Mouse (Mus musculus) embryonic facial prominence, embryonic 14.5 days (tissue): Measurements from ENCODE around the gene Lpcat2. TPM values are rescaled to one million over a fixed set of nuclear protein-coding genes. Genes with fewer than 3 reads are reported as not detected.

Source experiments
- ATAC-seq: fragments of 200-750 bp; cut with Nextera tagmentation; 2 replicates; pipeline ENCODE4 v1.8.0; 2017; ENCODE audit warnings: low read depth, moderate number of reproducible peaks, moderate TSS enrichment
- DNase-seq: peaks from one replicate; pipeline ENCODE4 v3.0.0-alpha.2; 2015; ENCODE audit warnings: low spot score
- H3K27ac ChIP-seq: fragments of 300-500 bp; sonication (generic); replicated peaks from 2 replicates; pipeline ENCODE4 v1.5.1; 2014; ENCODE audit warnings: low read depth, mild to moderate bottlenecking, low read length, moderate library complexity
- H3K27me3 ChIP-seq: fragments of 300-500 bp; sonication (generic); replicated peaks from 2 replicates; pipeline ENCODE4 v1.6.1; 2014; ENCODE audit warnings: low read length; ENCODE audit not compliant: control insufficient read depth, insufficient read depth
- H3K36me3 ChIP-seq: fragments of 300-500 bp; sonication (generic); 2 replicates; pipeline ENCODE4 v1.6.1; 2014; ENCODE audit warnings: low read length, mixed read lengths; ENCODE audit not compliant: control insufficient read depth, insufficient read depth
- H3K4me1 ChIP-seq: fragments of 300-500 bp; sonication (generic); 2 replicates; pipeline ENCODE4 v1.6.1; 2014; ENCODE audit warnings: antibody characterized with exemption, low read length; ENCODE audit not compliant: control insufficient read depth, insufficient read depth
- H3K4me2 ChIP-seq: fragments of 300-500 bp; sonication (generic); 2 replicates; pipeline ENCODE4 v1.6.1; 2014; ENCODE audit warnings: low read depth, mild to moderate bottlenecking, low read length, moderate library complexity, mixed read lengths
- H3K4me3 ChIP-seq: fragments of 300-500 bp; sonication (generic); 2 replicates; pipeline ENCODE4 v1.5.1; 2014; ENCODE audit warnings: low read depth, mild to moderate bottlenecking, low read length
- H3K9ac ChIP-seq: fragments of 300-500 bp; sonication (generic); 2 replicates; pipeline ENCODE4 v1.6.1; 2014; ENCODE audit warnings: low read depth, mild to moderate bottlenecking, low read length, moderate library complexity, mixed read lengths
- H3K9me3 ChIP-seq: fragments of 300-500 bp; sonication (generic); 2 replicates; pipeline ENCODE4 v1.6.1; 2016; ENCODE audit warnings: low read length; ENCODE audit not compliant: control insufficient read depth
- WGBS: fragments of 180-500 bp; shearing (Covaris S2); extraction: QIAGEN DNeasy Blood & Tissue Kit; methylation state at CpG from one replicate; pipeline ENCODE4 v1.1.7; 2014; 5-methylcytosine and 5-hydroxymethylcytosine counted together
- polyA plus RNA-seq: library from polyadenylated mRNA; unstranded; fragments of >200 nt; fragmentation: Nextera tagmentation; extraction: Ambion mirVana; gene quantifications from 2 replicates; pipeline ENCODE4 v1.2.1, GENCODE M21; 2014

The Lpcat2 gene
- 10.2 and 14.1 TPM in 2 replicates for polyA plus RNA-seq

- H3K9ac ChIP-seq: peak within 1 kb of the TSS; percentile 79
- WGBS: 3% methylated on average over 27 of the region's 50 CpGs
- peak within 1 kb of the TSS; percentile 24; the same call in 1 of the 2 replicates for H3K27ac ChIP-seq
- H3K4me3 ChIP-seq: peak within 1 kb of the TSS; percentile 69
- peak; percentile 60 for ATAC-seq
- peak; percentile 88 for DNase-seq
- H3K36me3 ChIP-seq: peaks cover 28% of the 10 kb centered on the region
- H3K9me3 ChIP-seq: no peaks in the 10 kb centered on the region
- H3K4me1 ChIP-seq: peaks cover 9% of the 10 kb centered on the region; the same call in 1 of the 2 replicates
- peak within 1 kb of the TSS; percentile 88 for H3K4me2 ChIP-seq
- H3K27me3 ChIP-seq: no peaks in the 10 kb centered on the region
Observed at GRCm38 (mm10) chr8:92855171-92855894, at the start of gene Lpcat2. Gene Lpcat2 (plus strand): TSS chr8:92855339.

- no peak overlapping the region for H3K27ac ChIP-seq
- 80% methylated on average over 2 of the region's 2 CpGs for WGBS
- no peak overlapping the region for H3K4me3 ChIP-seq
- no peaks in the 10 kb centered on the region for H3K36me3 ChIP-seq
- no peak for ATAC-seq
- H3K4me2 ChIP-seq: no peak overlapping the region
- DNase-seq: no peak
- no peaks in the 10 kb centered on the region for H3K9me3 ChIP-seq
- no peak overlapping the region for H3K9ac ChIP-seq
- no peaks in the 10 kb centered on the region for H3K4me1 ChIP-seq
- H3K27me3 ChIP-seq: no peaks in the 10 kb centered on the region
Observed at GRCm38 (mm10) chr8:92812773-92813172, 42.4 kb upstream of the Lpcat2 start.

- no peak overlapping the region for H3K4me3 ChIP-seq
- 86% methylated on average over 5 of the region's 5 CpGs for WGBS
Observed at GRCm38 (mm10) chr8:92815661-92816060, 39.5 kb upstream of the Lpcat2 start.

GRCm38 (mm10) chr8:92817928-92818818, 37.0 kb upstream of the Lpcat2 start:
- DNase-seq: peak; percentile 95
- Histone ChIP-seq H3K36me3 (no peaks in the 10 kb centered on the region), H3K27me3 (no peaks in the 10 kb centered on the region), H3K9ac (no peak overlapping the region), H3K4me1 (no peaks in the 10 kb centered on the region), H3K4me3 (no peak overlapping the region), H3K4me2 (no peak overlapping the region), H3K27ac (no peak overlapping the region), H3K9me3 (no peaks in the 10 kb centered on the region)
- ATAC-seq: peak; percentile 92
- 16% methylated on average over 5 of the region's 6 CpGs for WGBS

More at GRCm38 (mm10) chr8:92815661-92816060, 39.5 kb upstream of the Lpcat2 start:
- H3K27ac ChIP-seq: no peak overlapping the region
- no peaks in the 10 kb centered on the region for H3K27me3 ChIP-seq
- no peaks in the 10 kb centered on the region for H3K36me3 ChIP-seq
- ATAC-seq (no peak), DNase-seq (no peak)
- no peak overlapping the region for H3K4me2 ChIP-seq
- H3K9me3 ChIP-seq: no peaks in the 10 kb centered on the region
- H3K4me1 ChIP-seq: no peaks in the 10 kb centered on the region
- H3K9ac ChIP-seq: no peak overlapping the region

- Histone ChIP-seq H3K4me2 (no peak overlapping the region), H3K9ac (no peak overlapping the region), H3K4me3 (no peak overlapping the region), H3K4me1 (peaks cover 8% of the 10 kb centered on the region), H3K27ac (no peak overlapping the region), H3K27me3 (no peaks in the 10 kb centered on the region; the same call in 1 of the 2 replicates), H3K36me3 (no peaks in the 10 kb centered on the region), H3K9me3 (no peaks in the 10 kb centered on the region)
- DNase-seq (no peak), ATAC-seq (no peak)
Observed at GRCm38 (mm10) chr8:92821151-92821550, 34.0 kb upstream of the Lpcat2 start.

GRCm38 (mm10) chr8:92822386-92822785, 32.8 kb upstream of the Lpcat2 start:
- no peak overlapping the region for H3K4me2 ChIP-seq
- no peak overlapping the region for H3K4me3 ChIP-seq
- WGBS: 64% methylated on average over 5 of the region's 5 CpGs
- H3K27me3 ChIP-seq: no peaks in the 10 kb centered on the region; the same call in 1 of the 2 replicates
- DNase-seq: no peak
- ATAC-seq: no peak
- H3K27ac ChIP-seq: no peak overlapping the region
- no peak overlapping the region for H3K9ac ChIP-seq
- H3K4me1 ChIP-seq: peaks cover 17% of the 10 kb centered on the region
- H3K9me3 ChIP-seq: no peaks in the 10 kb centered on the region
- no peaks in the 10 kb centered on the region for H3K36me3 ChIP-seq

- peak overlapping the region; percentile 71 for H3K27ac ChIP-seq
- H3K4me3 ChIP-seq: no peak overlapping the region
- no peak for ATAC-seq
- H3K36me3 ChIP-seq: peaks cover 8% of the 10 kb centered on the region
- no peak overlapping the region for H3K9ac ChIP-seq
- DNase-seq: peak; percentile 82
- H3K4me1 ChIP-seq: peaks cover 20% of the 10 kb centered on the region
- H3K9me3 ChIP-seq: no peaks in the 10 kb centered on the region
- 0 out of 2 replicates have a peak overlapping the region, but pooled peaks have one; percentile 4 for H3K4me2 ChIP-seq
- no peaks in the 10 kb centered on the region; the same call in 1 of the 2 replicates for H3K27me3 ChIP-seq
- WGBS: 39% methylated on average over 4 of the region's 4 CpGs
Observed at GRCm38 (mm10) chr8:92825991-92826390, 29.1 kb upstream of the Lpcat2 start.

GRCm38 (mm10) chr8:92827243-92828034, 27.7 kb upstream of the Lpcat2 start, which contains the start of gene Mmp2:
Gene Mmp2 (plus strand): TSS chr8:92827291.
- H3K4me2 ChIP-seq: peak within 1 kb of the TSS; percentile 55
- peak within 1 kb of the TSS; percentile 69 for H3K9ac ChIP-seq
- H3K27ac ChIP-seq: peak within 1 kb of the TSS; percentile 89
- DNase-seq: peak; percentile 86
- H3K27me3 ChIP-seq: no peaks in the 10 kb centered on the region; the same call in 1 of the 2 replicates
- under 1% methylated on average over 32 of the region's 37 CpGs for WGBS
- no peaks in the 10 kb centered on the region for H3K9me3 ChIP-seq
- ATAC-seq: peak; percentile 83
- peak within 1 kb of the TSS; percentile 47 for H3K4me3 ChIP-seq
- H3K4me1 ChIP-seq: peaks cover 20% of the 10 kb centered on the region
- H3K36me3 ChIP-seq: peaks cover 22% of the 10 kb centered on the region
